Mouse (Mus musculus): ENCODE data around the gene Lcn5.
A peak's percentile ranks its signal among the peaks of the same experiment; 100 is the strongest.
"Not testable (repeated sequence)": the region's sequence is repeated elsewhere in the genome, so short reads cannot be mapped to it uniquely, and the experiment has no call there.

Lcn5 gene

DNA sequence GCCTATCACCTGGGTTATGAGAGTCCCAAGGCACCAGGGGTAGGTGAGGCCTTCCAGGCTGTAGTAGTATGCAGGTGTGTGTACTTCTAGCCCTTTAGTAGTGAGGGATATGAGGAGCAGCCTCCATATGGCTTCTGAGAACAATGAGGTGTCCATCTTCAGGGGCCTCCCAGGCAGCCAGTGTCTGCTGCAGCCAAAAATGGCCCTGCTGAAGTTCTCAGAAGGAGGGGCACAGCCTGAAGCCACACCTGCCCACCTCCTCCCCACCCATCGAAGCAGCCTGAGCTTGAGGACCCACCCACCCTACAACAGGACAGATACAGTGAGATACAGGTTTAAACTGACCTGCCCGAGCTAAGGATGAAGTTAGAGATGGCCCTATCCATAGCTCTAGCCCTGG is 24.7 kb downstream of the Lcn5 start, which contains the start of gene Lcn10:
Gene Lcn10 (plus strand): TSS at position 301 of the 400 bp plus-strand sequence.
- no peak for DNase-seq

GRCm38 (mm10) chr2:25686941-25687340 is 29.2 kb downstream of the Lcn5 start:
- no peak for DNase-seq

DNA sequence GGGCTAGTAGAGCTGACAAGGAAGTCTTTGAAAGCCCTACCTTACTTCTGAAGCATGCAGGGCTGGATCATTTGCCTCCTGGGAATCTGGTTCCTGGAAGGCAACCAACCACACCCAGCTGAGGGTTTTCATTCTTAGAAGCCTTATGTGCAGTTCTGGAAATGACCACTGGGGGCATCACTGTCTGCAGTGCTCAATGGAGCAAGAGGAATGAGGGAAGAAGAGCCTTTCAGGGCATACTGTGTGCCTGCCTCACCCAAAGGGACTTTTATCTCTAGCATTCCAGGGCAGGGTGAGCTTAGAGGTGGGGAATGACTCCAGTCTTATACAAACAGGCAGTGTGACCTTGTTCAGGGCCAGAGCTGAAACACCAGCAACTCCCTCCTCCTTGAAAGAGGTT is 36.9 kb downstream of the Lcn5 start:
- DNase-seq = peak; percentile 26

GRCm38 (mm10) chr2:25696951-25697350 is 39.2 kb downstream of the Lcn5 start:
- DNase-seq = no peak

- DNase-seq = no peak
Measured at GRCm38 (mm10) chr2:25698696-25699095, 40.9 kb downstream of the Lcn5 start.

- not testable (repeated sequence) for DNase-seq
Measured at GRCm38 (mm10) chr2:25699743-25700142, 42.0 kb downstream of the Lcn5 start, which contains the start of gene Obp2a. Gene Obp2a, plus strand, starts transcription at chr2:25700043.

- DNase-seq = no peak
Measured at GRCm38 (mm10) chr2:25701001-25701400, 43.2 kb downstream of the Lcn5 start.

- DNase-seq = no peak
Measured at GRCm38 (mm10) chr2:25703706-25704105, 46.0 kb downstream of the Lcn5 start.

DNA sequence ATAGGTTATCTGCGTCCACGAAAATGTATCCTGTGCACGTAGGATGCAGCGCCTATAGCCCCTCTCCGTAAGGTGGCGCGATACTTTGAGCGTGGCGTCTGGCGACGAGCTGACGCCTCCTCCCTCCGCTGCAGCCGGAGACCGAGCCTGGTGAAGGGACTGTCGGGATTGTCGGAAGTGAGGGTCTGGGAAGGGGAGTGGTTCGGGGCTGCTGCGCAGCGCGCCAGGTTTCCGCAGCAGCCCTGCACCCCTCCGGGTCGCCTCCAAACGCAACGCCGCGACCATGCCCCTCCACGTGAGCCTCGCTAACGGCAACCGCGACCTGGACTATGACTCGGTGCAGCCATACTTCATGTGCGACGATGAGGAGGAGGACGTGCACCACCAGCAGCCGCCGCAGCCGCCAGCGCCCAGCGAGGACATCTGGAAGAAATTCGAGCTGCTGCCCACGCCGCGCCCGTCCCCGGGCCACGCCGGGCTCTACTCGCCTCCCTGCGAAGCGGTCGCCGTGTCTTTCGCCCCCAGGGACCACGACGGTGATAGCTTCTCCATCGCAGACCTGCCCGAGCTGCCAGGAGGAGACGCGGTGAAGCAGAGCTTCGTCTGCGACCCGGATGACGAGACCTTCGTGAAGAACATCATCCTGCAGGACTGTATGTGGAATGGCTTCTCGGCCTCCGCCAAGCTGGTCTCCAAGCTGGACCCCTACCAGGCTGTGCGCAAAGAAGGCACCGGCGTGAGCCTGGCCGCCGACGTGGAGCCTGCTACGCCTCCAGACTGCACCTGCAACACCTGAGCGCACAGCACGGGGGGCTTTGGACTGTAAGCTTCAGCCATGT is 49.1 kb downstream of the Lcn5 start, which contains the start of gene Bmyc:
Gene Bmyc (plus strand): TSS at position 97 of the 839 bp plus-strand sequence.
- DNase-seq = peak; percentile 93

- DNase-seq = peak; percentile 39
Measured at GRCm38 (mm10) chr2:25708121-25708520, 50.4 kb downstream of the Lcn5 start.

DNA sequence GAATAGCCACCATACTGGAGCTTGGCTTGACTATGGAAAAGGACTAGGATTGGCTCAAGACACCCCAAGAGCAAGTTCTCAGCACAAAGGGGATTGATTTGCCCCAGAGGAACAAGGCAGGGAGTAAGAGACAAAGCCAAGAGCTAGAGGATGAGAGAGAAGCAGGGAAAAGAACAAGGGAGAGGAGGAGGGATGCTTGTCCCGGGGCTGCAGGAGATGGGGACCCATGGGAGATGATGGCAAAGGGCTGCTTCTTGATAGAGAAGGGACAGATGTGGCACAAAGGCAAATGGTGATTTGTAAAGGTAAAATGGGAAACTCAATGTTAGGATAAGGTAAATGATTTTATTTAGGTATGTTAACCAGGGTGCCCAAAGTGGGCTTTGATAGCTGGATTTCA is 51.3 kb downstream of the Lcn5 start:
- not testable (repeated sequence) for DNase-seq

GRCm38 (mm10) chr2:25709791-25710190 is 52.0 kb downstream of the Lcn5 start:
- not testable (repeated sequence) for DNase-seq

Data from right cerebral cortex, adult 18-20 months (tissue).